Mouse (Mus musculus) stomach, adult 2 months (tissue): ENCODE data around the gene Col4a6. TPM values are rescaled to one million over a fixed set of nuclear protein-coding genes. Genes with fewer than 3 reads are reported as not detected.

Source experiments
- polyA plus RNA-seq: library from polyadenylated mRNA; depleted of rRNA; stranded (reverse); fragments of >200 nt; gene quantifications from 2 replicates; pipeline ENCODE4 v1.2.3, GENCODE M21; 2012; rRNA removed

The Col4a6 gene
- polyA plus RNA-seq: 2.7 and 3.7 TPM in 2 replicates

DNA sequence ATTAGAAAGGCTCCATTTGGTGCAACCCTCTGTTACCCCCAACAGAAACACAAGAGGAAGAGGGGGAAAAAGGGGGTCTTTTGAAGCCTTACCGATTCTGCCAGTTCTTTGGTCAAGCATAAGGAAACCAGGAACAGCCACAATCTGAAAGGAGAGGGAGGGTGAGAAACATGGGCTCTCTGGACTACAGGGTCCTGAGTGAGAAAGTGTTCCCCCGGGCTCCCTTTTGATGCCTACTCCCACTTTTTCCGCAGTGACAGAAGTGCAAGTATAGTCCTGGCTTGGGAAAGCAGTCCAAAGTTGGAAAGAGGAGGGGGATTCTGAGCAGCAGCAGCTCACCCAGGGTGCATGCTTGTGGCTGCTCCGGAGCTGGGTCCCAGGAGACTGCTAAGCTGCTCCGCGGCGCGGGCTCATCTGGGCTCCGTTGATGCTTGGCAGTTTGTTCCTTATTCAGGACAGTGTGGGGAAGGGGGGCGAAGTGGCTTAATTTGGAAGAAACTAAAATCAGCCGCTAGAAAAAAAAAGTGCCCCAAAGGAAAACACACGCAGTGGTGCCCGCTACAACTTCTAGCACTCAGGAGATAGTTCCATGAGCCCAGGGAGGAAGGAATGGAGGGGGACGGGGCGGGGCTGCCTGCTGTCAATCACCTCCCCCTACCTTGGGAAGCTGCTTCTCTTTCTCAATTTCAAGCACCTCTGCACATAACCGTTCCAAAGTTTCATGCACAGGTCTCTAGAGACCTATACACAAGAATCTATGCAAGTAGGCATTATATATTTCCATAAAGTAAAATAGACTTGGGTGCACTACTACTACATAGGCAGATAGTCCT lies at the start of gene Col4a6:
TSS of gene Col4a6 (minus strand) at position 607 of the 833 bp plus-strand sequence.

DNA sequence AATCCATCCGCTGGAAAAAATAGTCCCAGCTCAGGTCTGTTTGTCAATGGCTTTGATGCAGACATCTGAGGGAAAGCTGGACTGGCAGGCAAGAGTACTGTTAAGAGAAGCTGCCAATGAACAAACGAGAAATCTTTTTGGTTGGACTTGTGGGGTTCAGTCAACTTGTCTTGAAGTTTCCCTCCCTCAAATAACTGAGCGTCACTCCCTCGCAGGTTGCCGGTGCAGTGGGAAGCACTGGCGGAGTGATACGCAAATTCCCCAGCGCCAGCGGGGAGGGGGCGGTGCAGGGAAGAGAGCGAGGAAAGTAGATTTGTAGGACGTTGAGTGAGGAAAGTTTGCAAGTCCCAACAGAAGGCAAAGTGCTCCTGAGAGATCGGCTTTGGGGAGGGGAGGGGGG lies 1.2 kb upstream of the Col4a6 start, which contains the start of gene Col4a5:
TSS of gene Col4a5 (plus strand) at position 276 of the 400 bp plus-strand sequence.

Other genes with a start within 250 kb of the Col4a6 start
- gene Col4a5, start 1.3 kb upstream of the Col4a6 start, polyA plus RNA-seq: 3.4 and 5.6 TPM in 2 replicates